Mouse (Mus musculus): ENCODE data around the gene Tac2. TPM values are rescaled to one million over a fixed set of nuclear protein-coding genes. Genes with fewer than 3 reads are reported as not detected.

Tac2 gene
- polyA plus RNA-seq, 1 experiment, result not detected

GRCm38 (mm10) chr10:127725136-127725535 is 858 bp downstream of the Tac2 start:
- Histone ChIP-seq H3K27ac (ENCODE audit: insufficient read depth, low read depth, low read length) (no peak overlapping the region), H3K36me3 (ENCODE audit: control insufficient read depth, insufficient read depth, low read length) (no peaks in the 10 kb centered on the region), H3K4me1 (ENCODE audit: control insufficient read depth, insufficient read depth, low read length) (no peaks in the 10 kb centered on the region), H3K27me3 (replicated peaks; ENCODE audit: control insufficient read depth, insufficient read depth, low read length) (no peaks in the 10 kb centered on the region), H3K4me3 (ENCODE audit: insufficient read depth, low read depth, low read length) (no peak overlapping the region)
- no peak for DNase-seq
- no peak for TF ChIP-seq CTCF (conservative IDR thresholded peaks at IDR 0.05; ENCODE audit: insufficient read depth, insufficient read length, low read depth, low read length)
- TF ChIP-seq POLR2A (IDR thresholded peaks at IDR 0.05; ENCODE audit: low read depth, low read length), result no peak
- WGBS, result 76% methylated on average over 4 of the region's 4 CpGs

GRCm38 (mm10) chr10:127728437-127728836 is 4.2 kb downstream of the Tac2 start:
- no peaks in the 10 kb centered on the region for H3K4me1 ChIP-seq (ENCODE audit: control insufficient read depth, insufficient read depth, low read length)
- H3K36me3 ChIP-seq (ENCODE audit: control insufficient read depth, insufficient read depth, low read length), result no peaks in the 10 kb centered on the region
- no peak for TF ChIP-seq POLR2A (IDR thresholded peaks at IDR 0.05; ENCODE audit: low read depth, low read length)
- no peak for TF ChIP-seq CTCF (conservative IDR thresholded peaks at IDR 0.05; ENCODE audit: insufficient read depth, insufficient read length, low read depth, low read length)
- H3K4me3 ChIP-seq (ENCODE audit: insufficient read depth, low read depth, low read length), result no peak overlapping the region
- no peak overlapping the region for H3K27ac ChIP-seq (ENCODE audit: insufficient read depth, low read depth, low read length)
- DNase-seq, result no peak
- 62% methylated on average over 8 of the region's 8 CpGs for WGBS
- no peaks in the 10 kb centered on the region for H3K27me3 ChIP-seq (replicated peaks; ENCODE audit: control insufficient read depth, insufficient read depth, low read length)

DNA sequence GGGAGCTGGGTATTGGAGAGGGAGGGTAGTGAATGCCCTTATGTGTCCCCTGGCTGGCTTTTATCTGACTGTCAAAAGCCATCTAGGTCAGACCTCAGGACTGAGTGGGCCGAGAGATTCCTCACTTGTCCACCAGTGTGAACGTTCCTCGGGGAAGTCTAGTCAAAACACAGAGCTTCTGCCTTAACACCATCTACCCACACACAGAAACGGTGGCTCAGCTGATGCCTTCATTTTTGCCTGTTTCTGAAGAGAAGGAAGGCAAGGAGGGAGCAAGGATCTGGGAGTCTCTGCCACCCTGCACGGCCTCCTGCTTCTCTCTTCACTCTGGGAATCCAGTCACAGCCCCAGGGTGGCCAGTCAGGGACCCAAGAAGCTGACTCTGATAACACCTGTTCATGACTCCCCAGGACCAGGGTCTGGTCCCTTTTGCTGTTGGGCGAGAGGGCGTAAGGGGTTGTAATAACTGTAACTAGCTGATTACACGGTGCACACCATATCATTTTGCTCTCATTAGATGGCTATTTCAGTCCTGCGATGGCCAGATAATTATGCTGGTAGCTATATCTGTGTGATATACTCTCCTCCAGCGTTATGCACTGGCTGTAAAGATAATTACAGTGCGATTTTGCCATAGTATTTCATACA is 6.1 kb downstream of the Tac2 start:
- Histone ChIP-seq H3K4me1 (ENCODE audit: control insufficient read depth, insufficient read depth, low read length) (no peaks in the 10 kb centered on the region), H3K27ac (ENCODE audit: insufficient read depth, low read depth, low read length) (no peak overlapping the region), H3K4me3 (ENCODE audit: insufficient read depth, low read depth, low read length) (no peak overlapping the region), H3K27me3 (replicated peaks; ENCODE audit: control insufficient read depth, insufficient read depth, low read length) (no peaks in the 10 kb centered on the region), H3K36me3 (ENCODE audit: control insufficient read depth, insufficient read depth, low read length) (no peaks in the 10 kb centered on the region)
- 75% methylated on average over 11 of the region's 11 CpGs for WGBS
- DNase-seq, result no peak
- no peak for TF ChIP-seq POLR2A (IDR thresholded peaks at IDR 0.05; ENCODE audit: low read depth, low read length)
- TF ChIP-seq CTCF (conservative IDR thresholded peaks at IDR 0.05; ENCODE audit: insufficient read depth, insufficient read length, low read depth, low read length), result no peak

GRCm38 (mm10) chr10:127730933-127731310 is 6.6 kb downstream of the Tac2 start:
- Histone ChIP-seq H3K36me3 (ENCODE audit: control insufficient read depth, insufficient read depth, low read length) (no peaks in the 10 kb centered on the region), H3K27ac (ENCODE audit: insufficient read depth, low read depth, low read length) (no peak overlapping the region), H3K4me3 (ENCODE audit: insufficient read depth, low read depth, low read length) (no peak overlapping the region), H3K4me1 (ENCODE audit: control insufficient read depth, insufficient read depth, low read length) (no peaks in the 10 kb centered on the region), H3K27me3 (replicated peaks; ENCODE audit: control insufficient read depth, insufficient read depth, low read length) (no peaks in the 10 kb centered on the region)
- WGBS, result 43% methylated on average over 9 of the region's 9 CpGs
- TF ChIP-seq CTCF (conservative IDR thresholded peaks at IDR 0.05; ENCODE audit: insufficient read depth, insufficient read length, low read depth, low read length) (no peak), POLR2A (IDR thresholded peaks at IDR 0.05; ENCODE audit: low read depth, low read length) (no peak)
- DNase-seq, result no peak

DNA sequence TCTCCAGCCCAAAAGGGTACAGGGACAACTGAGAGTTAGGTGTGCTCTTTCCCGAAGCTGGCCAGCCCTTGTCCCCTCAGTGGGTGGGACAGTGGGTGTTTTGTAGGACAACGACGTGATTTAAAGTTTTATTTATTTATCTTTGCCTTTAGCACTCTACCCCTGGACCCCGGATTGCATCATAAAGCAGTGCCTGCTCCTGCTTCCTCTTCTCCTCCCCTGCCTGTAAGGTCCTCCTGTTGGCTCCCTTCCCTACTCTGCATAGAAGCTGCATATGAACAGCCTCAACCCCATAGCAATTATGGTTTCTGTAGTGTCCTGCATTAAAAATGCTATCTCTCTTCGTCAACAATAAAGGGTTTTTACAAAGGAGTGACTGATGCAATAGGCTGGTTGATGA is 7.1 kb downstream of the Tac2 start:
- Histone ChIP-seq H3K4me1 (ENCODE audit: control insufficient read depth, insufficient read depth, low read length) (no peaks in the 10 kb centered on the region), H3K27ac (ENCODE audit: insufficient read depth, low read depth, low read length) (no peak overlapping the region), H3K36me3 (ENCODE audit: control insufficient read depth, insufficient read depth, low read length) (no peaks in the 10 kb centered on the region), H3K27me3 (replicated peaks; ENCODE audit: control insufficient read depth, insufficient read depth, low read length) (no peaks in the 10 kb centered on the region), H3K4me3 (ENCODE audit: insufficient read depth, low read depth, low read length) (no peak overlapping the region)
- no peak for DNase-seq
- 34% methylated on average over 5 of the region's 5 CpGs for WGBS
- no peak for TF ChIP-seq POLR2A (IDR thresholded peaks at IDR 0.05; ENCODE audit: low read depth, low read length)
- TF ChIP-seq CTCF (conservative IDR thresholded peaks at IDR 0.05; ENCODE audit: insufficient read depth, insufficient read length, low read depth, low read length), result no peak

DNA sequence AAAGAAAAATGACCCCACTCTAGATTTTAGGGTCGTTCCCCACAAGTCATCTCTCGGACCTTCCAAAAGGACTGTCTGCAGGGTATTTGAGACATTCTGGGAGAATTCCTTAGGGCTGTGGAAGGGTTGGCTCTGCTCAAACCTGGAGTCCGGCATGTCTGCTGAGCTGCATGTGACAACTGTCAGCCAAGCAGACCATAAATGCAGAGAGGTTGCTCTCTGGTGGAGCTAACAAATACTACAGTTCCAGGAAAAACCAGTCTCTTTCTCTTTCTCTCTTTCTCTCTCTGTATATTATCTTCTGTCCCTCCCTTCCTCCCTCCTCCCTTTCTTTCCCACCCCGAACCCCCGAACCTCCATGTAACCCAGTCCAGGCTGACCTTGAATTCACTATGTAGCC is 10.2 kb downstream of the Tac2 start:
- H3K4me3 ChIP-seq (ENCODE audit: insufficient read depth, low read depth, low read length), result no peak overlapping the region
- H3K4me1 ChIP-seq (ENCODE audit: control insufficient read depth, insufficient read depth, low read length), result peaks cover 6% of the 10 kb centered on the region; the same call in 1 of the 2 replicates
- no peak overlapping the region for H3K27ac ChIP-seq (ENCODE audit: insufficient read depth, low read depth, low read length)
- H3K36me3 ChIP-seq (ENCODE audit: control insufficient read depth, insufficient read depth, low read length), result no peaks in the 10 kb centered on the region
- no peaks in the 10 kb centered on the region for H3K27me3 ChIP-seq (replicated peaks; ENCODE audit: control insufficient read depth, insufficient read depth, low read length)
- WGBS, result 33% methylated on average over 5 of the region's 5 CpGs
- TF ChIP-seq POLR2A (IDR thresholded peaks at IDR 0.05; ENCODE audit: low read depth, low read length) (no peak), CTCF (conservative IDR thresholded peaks at IDR 0.05; ENCODE audit: insufficient read depth, insufficient read length, low read depth, low read length) (peak; percentile 64)
- peak; percentile 36 for DNase-seq

GRCm38 (mm10) chr10:127736266-127736665 is 12.0 kb downstream of the Tac2 start:
- Histone ChIP-seq H3K36me3 (ENCODE audit: control insufficient read depth, insufficient read depth, low read length) (no peaks in the 10 kb centered on the region), H3K27me3 (replicated peaks; ENCODE audit: control insufficient read depth, insufficient read depth, low read length) (no peaks in the 10 kb centered on the region), H3K27ac (ENCODE audit: insufficient read depth, low read depth, low read length) (no peak overlapping the region), H3K4me1 (ENCODE audit: control insufficient read depth, insufficient read depth, low read length) (peaks cover 6% of the 10 kb centered on the region; the same call in 1 of the 2 replicates), H3K4me3 (ENCODE audit: insufficient read depth, low read depth, low read length) (no peak overlapping the region)
- no peak for TF ChIP-seq CTCF (conservative IDR thresholded peaks at IDR 0.05; ENCODE audit: insufficient read depth, insufficient read length, low read depth, low read length)
- no peak for DNase-seq
- WGBS, result 79% methylated on average over 2 of the region's 2 CpGs
